Mouse (Mus musculus): Measurements from ENCODE around the gene Stx8.

Gene Stx8

GRCm38 (mm10) chr11:67965905-67966878, at the start of gene Stx8:
Gene Stx8 (plus strand): TSS chr11:67966193.
- DNase-seq, result peak; percentile 94 to 95

- no peak for DNase-seq
Measured at GRCm38 (mm10) chr11:67917126-67917525, 48.9 kb upstream of the Stx8 start.

- DNase-seq, result no peak
Measured at GRCm38 (mm10) chr11:67919593-67919992, 46.4 kb upstream of the Stx8 start.

- no peak for DNase-seq
Measured at GRCm38 (mm10) chr11:67920226-67920960, 45.6 kb upstream of the Stx8 start.

GRCm38 (mm10) chr11:67921091-67921826, 44.7 kb upstream of the Stx8 start:
- peak in 1 of 2 experiments; percentile 25 for DNase-seq

GRCm38 (mm10) chr11:67921827-67922754, 43.9 kb upstream of the Stx8 start, which contains the start of gene Usp43:
Gene Usp43 (minus strand): TSS chr11:67922153.
- peak; percentile 15 to 41 for DNase-seq

- DNase-seq, result peak; percentile 76 to 80
Measured at GRCm38 (mm10) chr11:67922755-67923125, 43.3 kb upstream of the Stx8 start.

GRCm38 (mm10) chr11:67923720-67924119, 42.3 kb upstream of the Stx8 start:
- DNase-seq, result no peak

GRCm38 (mm10) chr11:67925000-67925399, 41.0 kb upstream of the Stx8 start:
- no peak for DNase-seq

- no peak for DNase-seq
Measured at GRCm38 (mm10) chr11:67926348-67927055, 39.5 kb upstream of the Stx8 start.

- DNase-seq, result no peak
Measured at GRCm38 (mm10) chr11:67932156-67932555, 33.8 kb upstream of the Stx8 start.

- DNase-seq, result no peak
Measured at GRCm38 (mm10) chr11:67948229-67948628, 17.8 kb upstream of the Stx8 start.

GRCm38 (mm10) chr11:67949475-67949874, 16.5 kb upstream of the Stx8 start:
- DNase-seq, result no peak

GRCm38 (mm10) chr11:67953604-67954003, 12.4 kb upstream of the Stx8 start:
- DNase-seq, result no peak

GRCm38 (mm10) chr11:67954413-67954812, 11.6 kb upstream of the Stx8 start:
- no peak for DNase-seq

GRCm38 (mm10) chr11:67964110-67964509, 1.9 kb upstream of the Stx8 start:
- no peak for DNase-seq

GRCm38 (mm10) chr11:67965242-67965883, 630 bp upstream of the Stx8 start, which contains the start of gene Cfap52:
Gene Cfap52 (minus strand): TSS chr11:67965651.
- peak; percentile 84 to 86 for DNase-seq

GRCm38 (mm10) chr11:67967831-67968230, 1.8 kb downstream of the Stx8 start:
- DNase-seq, result no peak

- no peak for DNase-seq
Measured at GRCm38 (mm10) chr11:67972606-67973005, 6.6 kb downstream of the Stx8 start.

GRCm38 (mm10) chr11:67973225-67973624, 7.2 kb downstream of the Stx8 start:
- no peak for DNase-seq
